Mouse (Mus musculus) liver, adult 2 months (tissue): ENCODE data around the gene Gdpd3.

ENCODE experiments used
- CTCF ChIP-seq: fragments of 200-500 bp; IDR thresholded peaks from 2 replicates; pipeline ENCODE4 v1.5.1; 2011; ENCODE audit warnings: low read depth, low read length, control low read depth
- POLR2A ChIP-seq: fragments of 200-500 bp; IDR thresholded peaks from 2 replicates; pipeline ENCODE4 v1.6.1; 2011; ENCODE audit warnings: low read length, control low read depth; ENCODE audit not compliant: insufficient read depth; ENCODE audit errors: extremely low read depth

GRCm38 (mm10) chr7:126798127-126799049 is 32.3 kb downstream of the Gdpd3 start:
- TF ChIP-seq CTCF (no peak), POLR2A (no peak)
